Mouse (Mus musculus) frontal cortex, postnatal 36 days (tissue): Measurements from ENCODE around the gene Sult2b1.

Source experiments
- DNase-seq, 2 experiments: peaks; one replicate each; pipeline ENCODE4 v3.0.0; 2022; ENCODE audit warnings: low spot score in 2 of 2

Gene Sult2b1

GRCm38 (mm10) chr7:45784524-45785372, at the start of gene Sult2b1:
Gene Sult2b1, minus strand, starts transcription at chr7:45784669.
- DNase-seq: peak; percentile 88 to 93

DNA sequence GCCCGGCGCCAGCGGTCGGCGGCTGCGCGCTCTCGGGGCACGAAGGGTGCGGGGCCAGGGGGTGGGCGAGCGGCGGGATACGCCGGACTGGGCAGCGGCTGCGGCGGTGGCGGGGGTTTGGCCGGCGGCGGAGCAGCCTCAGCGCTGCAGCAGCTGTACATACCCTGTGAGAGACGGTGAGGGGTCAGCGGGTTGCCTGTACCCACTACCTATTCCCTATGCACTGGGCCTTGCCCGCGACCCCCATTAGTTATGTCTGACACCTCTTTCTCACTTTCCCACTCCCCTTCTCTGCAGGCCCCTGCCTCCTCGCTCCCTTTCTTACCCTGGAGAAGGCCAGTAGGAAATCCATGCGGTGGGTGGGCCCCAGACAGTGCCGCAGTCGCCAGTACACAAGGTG, 49.5 kb upstream of the Sult2b1 start:
- no peak for DNase-seq

- DNase-seq: no peak
These were observed 48.8 kb upstream of the Sult2b1 start for GRCm38 (mm10) chr7:45833148-45833790.

DNA sequence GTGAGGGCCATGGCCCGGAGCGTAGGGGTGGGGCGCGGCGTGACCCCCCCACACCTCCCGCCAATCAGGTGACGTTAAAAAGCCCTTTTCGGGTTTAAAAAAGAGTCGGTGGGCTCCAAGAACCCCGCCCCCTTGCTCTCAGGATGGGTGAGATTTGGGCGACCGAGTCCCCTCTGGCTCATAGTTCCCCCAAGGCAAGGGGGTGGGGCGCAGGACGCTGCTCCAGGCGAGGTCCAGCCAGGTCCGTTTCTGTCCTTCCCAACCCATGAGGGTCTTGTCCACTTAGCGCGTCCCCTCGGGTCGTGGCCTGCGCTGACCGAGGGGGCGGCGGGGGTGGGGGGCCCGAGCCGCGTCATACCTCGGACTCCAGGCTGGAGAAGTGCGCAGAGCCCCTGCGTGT, 48.0 kb upstream of the Sult2b1 start:
- no peak for DNase-seq

GRCm38 (mm10) chr7:45831128-45831525, 46.7 kb upstream of the Sult2b1 start:
- DNase-seq: no peak

DNA sequence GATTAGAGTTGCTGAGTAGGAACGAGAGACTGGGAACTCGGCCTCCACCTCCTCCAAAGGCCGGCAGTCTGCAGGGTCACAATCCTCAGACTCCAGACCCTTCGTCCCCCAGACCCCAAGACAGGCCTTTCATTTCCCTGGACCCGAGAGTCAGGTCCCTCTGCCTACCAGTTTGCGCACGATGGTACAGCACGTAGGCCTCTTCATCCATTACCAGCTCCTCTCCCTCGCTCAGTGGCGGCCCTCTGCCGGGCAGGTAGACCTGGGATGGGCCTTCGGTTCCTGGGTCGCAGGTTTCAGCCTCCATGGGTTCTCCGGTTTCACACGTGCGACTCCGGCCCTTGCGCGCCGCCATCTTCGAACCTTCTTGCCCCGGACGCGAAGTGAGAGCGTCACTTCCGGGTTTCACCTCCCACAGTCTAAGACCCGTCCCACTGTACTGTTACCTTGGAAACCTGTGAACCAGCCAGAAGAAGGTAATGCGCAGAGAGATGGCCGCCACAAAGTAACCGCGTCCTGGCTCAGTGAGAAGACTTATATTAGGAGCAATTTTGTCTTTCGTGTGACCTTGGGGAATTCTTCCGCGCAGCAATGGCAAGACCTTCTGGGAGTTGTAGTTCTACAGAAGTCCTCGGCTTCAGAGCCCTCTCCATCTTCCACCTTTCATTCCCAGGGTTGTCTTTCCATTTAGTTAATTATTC, 46.1 kb upstream of the Sult2b1 start, which contains the start of gene Grwd1:
Grwd1 (minus strand) TSS at position 518 of the 701 bp plus-strand sequence.
- peak; percentile 87 to 92 for DNase-seq

DNA sequence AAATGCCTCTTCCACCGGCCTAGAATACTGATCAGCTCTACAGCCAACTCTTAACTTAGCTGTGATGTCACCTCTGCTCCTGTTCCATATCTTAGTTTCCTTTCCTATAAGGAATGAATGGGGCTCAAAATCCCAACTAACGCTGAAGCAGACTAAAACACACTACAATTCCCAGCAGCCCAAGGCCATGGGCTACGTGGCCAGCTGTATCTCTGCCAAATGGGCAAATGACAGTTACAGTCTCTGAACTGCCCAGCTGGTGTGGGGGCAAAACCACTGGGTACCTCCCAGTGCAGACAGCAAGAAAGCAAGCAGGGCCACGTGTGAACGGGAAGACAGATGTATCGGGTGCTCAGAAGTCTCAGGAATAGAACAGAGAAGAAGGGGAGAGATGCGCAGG, 42.2 kb upstream of the Sult2b1 start:
- DNase-seq: no peak

DNA sequence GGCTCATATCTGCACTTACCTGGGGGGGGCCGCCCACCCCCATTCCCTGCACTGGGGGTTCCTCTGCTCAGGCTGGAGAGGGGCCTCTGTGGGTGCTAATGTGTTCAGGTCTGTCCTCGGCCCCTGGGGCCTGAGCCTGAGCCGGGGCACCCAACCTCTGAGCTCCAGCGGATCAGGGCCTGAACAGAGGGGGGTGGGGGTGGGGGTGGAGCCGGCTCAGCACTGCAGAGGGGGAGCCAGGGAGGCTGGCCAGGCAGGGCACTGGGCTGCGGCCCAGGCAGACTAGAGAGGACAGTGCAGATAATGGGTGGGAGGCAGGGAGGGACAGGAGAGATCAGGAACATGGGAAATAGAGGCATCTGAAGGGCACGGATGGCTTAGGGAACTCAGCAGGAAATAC, 40.1 kb upstream of the Sult2b1 start, which contains the start of gene Kcnj14:
Kcnj14 (minus strand) TSS at position 185 of the 400 bp plus-strand sequence.
- DNase-seq: no peak

- no peak for DNase-seq
These were observed 36.4 kb upstream of the Sult2b1 start for GRCm38 (mm10) chr7:45820913-45821312.

DNA sequence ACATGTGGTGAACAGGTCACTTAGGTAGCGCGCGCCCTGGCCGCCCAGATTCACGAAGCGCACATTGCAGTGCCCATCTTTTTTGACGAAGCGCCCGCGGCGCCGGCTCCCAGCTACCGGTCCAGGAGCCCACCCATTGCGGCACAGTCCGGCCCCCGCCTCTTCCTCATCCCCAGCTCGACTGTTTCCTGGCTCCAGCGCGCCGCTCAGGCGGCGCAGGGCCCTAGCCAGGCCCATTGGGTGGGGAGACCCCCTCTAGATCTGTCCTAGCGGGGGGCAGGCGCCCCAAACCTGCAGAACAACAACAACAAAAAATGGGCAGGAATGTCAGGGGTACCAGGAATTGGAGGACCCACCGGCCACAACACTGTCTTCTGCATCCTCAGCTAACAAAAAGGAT, 35.4 kb upstream of the Sult2b1 start:
- no peak for DNase-seq

DNA sequence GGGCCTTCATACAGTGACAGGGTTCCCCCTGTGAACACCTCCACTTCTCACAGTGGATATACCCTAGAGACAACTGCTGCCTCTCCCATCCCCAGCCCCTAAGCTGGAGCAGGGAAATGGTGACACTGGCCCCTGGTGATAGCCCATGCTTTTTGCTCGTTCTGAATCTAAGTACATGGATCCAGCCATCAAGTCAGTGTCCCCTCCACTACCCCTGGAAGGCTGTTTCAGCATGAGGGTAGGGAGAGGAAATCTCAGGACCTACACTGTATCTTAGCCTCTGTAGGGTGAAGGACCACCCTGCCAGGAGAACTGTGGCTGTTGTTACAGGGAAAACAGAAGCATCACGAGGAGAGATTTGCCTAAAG, 31.5 kb upstream of the Sult2b1 start:
- DNase-seq: no peak

- no peak for DNase-seq
These were observed 31.0 kb upstream of the Sult2b1 start for GRCm38 (mm10) chr7:45815323-45815983.

- no peak for DNase-seq
These were observed 30.4 kb upstream of the Sult2b1 start for GRCm38 (mm10) chr7:45814841-45815240.

DNA sequence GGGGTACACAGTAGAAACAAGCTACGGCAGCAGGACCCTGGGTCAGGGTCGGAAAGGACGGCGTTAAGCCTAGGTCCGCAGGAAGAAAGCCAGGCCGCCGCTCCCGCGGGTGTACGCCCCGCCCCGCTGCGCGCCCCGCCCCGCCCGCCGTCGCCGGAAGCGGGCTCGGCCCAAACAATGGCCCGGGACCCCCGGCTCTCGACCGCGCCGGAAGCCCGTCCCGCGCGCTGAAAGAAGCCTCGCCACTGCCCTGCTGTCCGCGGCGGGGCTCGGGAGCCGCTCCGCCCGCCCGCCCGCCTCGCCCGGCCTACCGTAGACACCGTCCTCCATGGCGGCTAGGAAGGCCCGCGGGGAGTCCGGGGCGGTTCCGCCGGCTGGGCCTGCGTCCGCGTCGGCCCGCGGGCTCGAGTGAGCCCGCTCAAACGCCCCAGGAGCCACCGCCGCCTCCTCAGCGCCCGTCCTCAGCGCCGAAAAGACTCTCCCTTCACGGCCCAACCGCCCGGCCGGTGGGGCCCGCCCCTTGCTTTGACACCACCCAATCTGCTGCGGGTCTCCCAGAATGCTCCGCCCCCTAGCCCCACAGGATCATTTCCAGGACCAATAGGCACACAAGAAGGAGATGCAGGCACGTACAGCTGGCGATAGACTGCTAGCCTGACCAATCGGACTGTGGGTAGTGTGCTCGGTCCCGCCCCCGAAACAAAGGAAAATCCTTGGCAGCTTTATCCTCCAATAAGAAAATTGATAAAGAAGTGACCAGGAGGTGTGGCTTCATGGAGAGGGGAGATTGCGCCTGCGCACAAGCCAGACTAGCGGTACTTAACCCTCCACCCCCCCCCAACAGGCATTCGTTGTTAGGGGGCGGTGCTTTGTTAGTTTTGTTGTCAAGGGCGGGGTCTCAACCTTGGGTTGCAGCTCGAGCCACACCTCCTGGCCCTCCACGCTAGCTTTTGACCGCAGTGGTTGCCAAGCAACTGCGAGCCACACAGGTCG, 29.6 kb upstream of the Sult2b1 start, which contains the start of gene Cyth2:
Cyth2 (minus strand) TSS at position 795 of the 993 bp plus-strand sequence.
- DNase-seq: peak; percentile 97 to 99

- DNase-seq: no peak
These were observed 28.5 kb upstream of the Sult2b1 start for GRCm38 (mm10) chr7:45812921-45813320.

- no peak for DNase-seq
These were observed 25.0 kb upstream of the Sult2b1 start for GRCm38 (mm10) chr7:45809276-45810075.

DNA sequence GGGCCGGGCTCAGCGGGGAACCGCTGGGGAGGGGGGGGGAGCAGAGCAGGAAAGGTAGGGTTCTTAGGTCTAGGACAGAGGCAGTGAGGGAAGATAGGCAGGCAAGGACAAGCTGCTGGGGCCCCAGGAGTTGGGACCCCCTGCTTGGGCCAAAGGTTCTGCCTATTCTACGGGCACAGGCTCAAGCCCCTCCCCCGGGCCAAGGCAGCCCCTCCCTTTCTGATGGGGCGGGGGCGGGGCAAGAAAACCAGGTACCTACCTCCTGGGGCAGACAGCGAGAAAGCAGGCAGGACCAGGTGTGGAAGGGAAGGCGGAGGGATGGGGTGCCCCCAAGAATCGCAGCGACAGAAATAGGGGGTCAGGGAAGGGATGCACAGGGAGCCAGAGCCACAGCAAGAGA, 24.0 kb upstream of the Sult2b1 start:
- DNase-seq: no peak

GRCm38 (mm10) chr7:45805941-45806340, 21.5 kb upstream of the Sult2b1 start:
- no peak for DNase-seq

DNA sequence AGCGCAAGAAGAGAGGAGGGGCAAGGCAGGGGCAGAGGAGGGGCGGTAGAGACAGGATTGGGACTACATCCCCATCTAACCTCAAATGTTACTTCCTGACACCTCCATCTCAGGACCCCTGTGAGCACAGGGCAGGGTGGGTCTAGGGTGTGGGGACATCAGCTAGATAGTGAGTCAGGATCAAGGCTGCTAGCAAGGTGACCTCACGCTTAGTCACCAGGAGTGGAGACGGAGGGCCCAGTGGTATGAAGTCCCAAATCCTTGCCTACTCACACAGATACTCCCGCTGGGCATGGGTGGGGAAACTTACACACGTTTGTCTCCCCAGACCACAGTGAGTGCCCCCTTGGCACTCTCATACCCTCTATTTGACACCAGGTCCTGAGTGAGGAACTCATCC, 18.1 kb upstream of the Sult2b1 start:
- no peak for DNase-seq

DNA sequence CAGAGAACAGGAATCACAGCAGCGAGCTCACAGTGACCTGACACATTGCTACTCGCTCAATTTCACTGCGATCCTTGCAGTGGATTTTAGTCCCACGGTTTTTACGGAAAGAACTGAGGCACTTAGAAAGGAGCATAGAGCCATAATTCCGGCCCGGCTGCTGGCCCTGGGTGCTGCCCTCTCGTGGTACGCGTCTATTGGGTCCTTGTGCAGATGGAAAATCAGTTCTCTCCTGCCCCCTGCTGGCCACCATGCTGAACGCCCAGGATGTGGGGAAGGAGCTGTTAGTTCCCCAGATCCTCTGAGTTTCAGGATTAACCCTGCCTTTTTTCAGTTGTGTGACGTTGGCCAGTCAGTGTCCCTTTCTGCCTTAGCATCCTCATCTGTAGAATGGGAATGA, 16.9 kb upstream of the Sult2b1 start:
- DNase-seq: peak; percentile 93 to 94
